Mouse (Mus musculus): ENCODE measurements around the gene Gm9639.
"Not testable (repeated sequence)": the region's sequence is repeated elsewhere in the genome, so short reads cannot be mapped to it uniquely, and the experiment has no call there.

The Gm9639 gene

GRCm38 (mm10) chr10:77794976-77795375, at the start of gene Gm9639:
Gene Gm9639, minus strand, starts transcription at chr10:77795076.
- no peak for DNase-seq

GRCm38 (mm10) chr10:77839006-77839405, 44.1 kb upstream of the Gm9639 start:
- no peak for DNase-seq

GRCm38 (mm10) chr10:77835647-77836046, 40.8 kb upstream of the Gm9639 start, which contains the start of gene Krtap10-10:
Gene Krtap10-10, plus strand, starts transcription at chr10:77835947.
- no peak for DNase-seq

- no peak for DNase-seq
These were observed 32.1 kb upstream of the Gm9639 start, which contains the start of gene Krtap10-4 for GRCm38 (mm10) chr10:77826951-77827350. Gene Krtap10-4, minus strand, starts transcription at chr10:77827095.

- DNase-seq = no peak
These were observed 24.3 kb upstream of the Gm9639 start for GRCm38 (mm10) chr10:77819203-77819602.

GRCm38 (mm10) chr10:77818523-77818922, 23.6 kb upstream of the Gm9639 start:
- DNase-seq = no peak

- no peak for DNase-seq
These were observed 20.6 kb upstream of the Gm9639 start for GRCm38 (mm10) chr10:77815514-77815913.

GRCm38 (mm10) chr10:77814382-77814781, 19.5 kb upstream of the Gm9639 start, which contains the start of gene Gm2696:
Gene Gm2696, plus strand, starts transcription at chr10:77814682.
- DNase-seq = no peak

GRCm38 (mm10) chr10:77811743-77812142, 16.9 kb upstream of the Gm9639 start, which contains the start of gene Gm9507:
Gene Gm9507, minus strand, starts transcription at chr10:77811843.
- DNase-seq = no peak

GRCm38 (mm10) chr10:77804095-77804494, 9.2 kb upstream of the Gm9639 start:
- no peak for DNase-seq

- no peak for DNase-seq
These were observed 4.1 kb upstream of the Gm9639 start, which contains the start of gene Gm19668 for GRCm38 (mm10) chr10:77798921-77799508. Gene Gm19668, minus strand, starts transcription at chr10:77799133.

- peak in 1 of 2 experiments; percentile 14 for DNase-seq
These were observed 3.5 kb upstream of the Gm9639 start for GRCm38 (mm10) chr10:77798164-77798920.

- no peak for DNase-seq
These were observed 2.8 kb upstream of the Gm9639 start for GRCm38 (mm10) chr10:77797677-77798076.

GRCm38 (mm10) chr10:77788621-77789020, 6.3 kb downstream of the Gm9639 start:
- DNase-seq = no peak

GRCm38 (mm10) chr10:77787876-77788275, 7.0 kb downstream of the Gm9639 start, which contains the start of gene Gm7137:
Gene Gm7137, minus strand, starts transcription at chr10:77788200.
- DNase-seq = not testable (repeated sequence)

- DNase-seq = not testable (repeated sequence)
These were observed 11.5 kb downstream of the Gm9639 start for GRCm38 (mm10) chr10:77783396-77783795.

- DNase-seq = not testable (repeated sequence)
These were observed 12.4 kb downstream of the Gm9639 start, which contains the start of gene Gm3250 for GRCm38 (mm10) chr10:77782442-77782841. Gene Gm3250, minus strand, starts transcription at chr10:77782542.

- DNase-seq = not testable (repeated sequence)
These were observed 18.0 kb downstream of the Gm9639 start, which contains the start of gene Gm7138 for GRCm38 (mm10) chr10:77776844-77777243. Gene Gm7138, minus strand, starts transcription at chr10:77776944.

GRCm38 (mm10) chr10:77772142-77772541, 22.7 kb downstream of the Gm9639 start:
- not testable (repeated sequence) for DNase-seq

GRCm38 (mm10) chr10:77771225-77771624, 23.7 kb downstream of the Gm9639 start, which contains the start of gene Gm3238:
Gene Gm3238, minus strand, starts transcription at chr10:77771325.
- DNase-seq = not testable (repeated sequence)

- no peak for DNase-seq
These were observed 25.1 kb downstream of the Gm9639 start for GRCm38 (mm10) chr10:77769727-77770126.

GRCm38 (mm10) chr10:77759582-77759981, 35.3 kb downstream of the Gm9639 start, which contains the start of gene Gm3233:
Gene Gm3233, minus strand, starts transcription at chr10:77759682.
- DNase-seq = not testable (repeated sequence)

GRCm38 (mm10) chr10:77753448-77753847, 41.4 kb downstream of the Gm9639 start:
- no peak for DNase-seq

All from cerebellum, postnatal 36 days (tissue).